Mouse (Mus musculus) kidney, adult 11 months (tissue): ENCODE results near the gene Ppil3.

Experiments
- DNase-seq: peaks from one replicate; pipeline ENCODE4 v3.0.0; 2022

Ppil3 gene

DNA sequence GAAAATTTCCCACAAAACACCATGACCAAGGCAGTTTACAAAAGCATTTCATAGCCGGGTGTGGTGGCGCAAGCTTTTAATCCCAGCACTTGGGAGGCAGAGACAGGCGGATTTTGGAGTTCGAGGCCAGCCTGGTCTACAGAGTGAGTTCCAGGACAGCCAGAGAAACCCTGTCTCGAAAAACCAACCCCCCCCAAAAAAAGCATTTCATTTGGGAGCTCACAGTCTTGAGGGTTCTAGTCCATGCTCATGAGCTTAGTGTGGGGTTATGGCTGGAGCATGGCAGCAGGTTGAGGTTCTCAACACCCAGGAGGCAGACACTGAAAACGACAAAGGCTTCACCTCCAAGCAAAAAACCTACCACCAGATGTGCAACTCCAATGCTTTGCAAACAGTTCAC lies 37.1 kb downstream of the Ppil3 start:
- no peak for DNase-seq

GRCm38 (mm10) chr1:58407321-58407720 lies 38.0 kb downstream of the Ppil3 start:
- no peak for DNase-seq

DNA sequence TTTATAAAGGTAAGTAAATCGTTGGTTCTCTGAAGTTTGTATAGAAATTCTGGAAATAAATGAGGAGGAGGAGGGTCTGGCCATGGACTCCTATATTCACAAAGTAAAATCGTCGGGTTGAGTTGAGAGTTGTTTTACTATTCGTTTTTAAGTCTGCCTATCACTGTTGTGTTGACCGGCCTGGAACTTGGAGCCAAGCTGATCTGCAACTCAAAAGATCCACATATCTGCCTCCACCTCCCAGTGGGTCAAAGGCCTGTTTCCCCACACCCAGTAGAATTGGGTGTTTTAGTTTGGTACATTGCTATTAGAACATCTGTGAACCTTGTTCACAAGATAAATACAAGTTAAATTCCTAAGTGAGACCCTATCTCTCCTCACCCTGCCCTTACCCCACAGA lies 41.5 kb downstream of the Ppil3 start:
- no peak for DNase-seq

DNA sequence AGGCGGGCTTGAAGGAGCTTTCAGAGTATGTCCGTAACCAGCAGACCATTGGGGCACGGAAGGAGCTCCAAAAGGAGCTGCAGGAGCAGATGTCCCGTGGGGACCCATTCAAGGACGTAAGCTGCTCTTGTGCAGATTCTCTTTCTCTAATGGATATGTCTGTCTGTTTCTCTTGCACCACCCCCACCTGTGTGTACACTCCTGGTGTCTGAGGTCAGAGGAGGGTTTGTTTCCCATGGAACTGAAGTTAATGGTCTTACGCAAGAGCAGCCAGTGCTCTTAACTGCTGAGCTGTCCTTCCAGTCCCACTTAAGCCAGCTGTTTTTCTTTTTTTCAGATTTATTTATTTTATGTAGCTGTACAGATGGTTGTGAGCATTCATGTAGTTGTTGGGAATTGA lies 43.9 kb downstream of the Ppil3 start:
- no peak for DNase-seq

DNA sequence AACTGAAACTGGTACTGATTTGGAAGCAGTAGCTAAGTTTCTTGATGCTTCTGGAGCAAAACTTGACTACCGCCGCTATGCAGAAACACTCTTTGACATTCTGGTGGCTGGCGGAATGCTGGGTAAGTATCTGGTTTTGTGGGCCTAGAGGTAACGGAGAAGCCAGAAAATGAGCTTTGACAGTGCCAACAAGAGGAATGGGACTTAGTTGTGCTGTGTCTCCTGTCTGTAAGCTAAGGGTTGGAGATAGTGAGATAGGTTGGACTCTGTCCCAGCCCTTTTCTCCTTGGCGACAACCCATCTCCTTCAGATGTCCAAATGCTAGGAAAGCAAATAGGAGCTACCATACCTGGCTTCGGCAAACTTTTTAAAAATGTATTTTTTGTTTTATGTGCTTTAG lies 47.6 kb downstream of the Ppil3 start:
- no peak for DNase-seq

- DNase-seq: no peak
Observed at GRCm38 (mm10) chr1:58396179-58396578, 49.1 kb downstream of the Ppil3 start.

- DNase-seq: no peak
Observed at GRCm38 (mm10) chr1:58395341-58395740, 49.9 kb downstream of the Ppil3 start.

DNA sequence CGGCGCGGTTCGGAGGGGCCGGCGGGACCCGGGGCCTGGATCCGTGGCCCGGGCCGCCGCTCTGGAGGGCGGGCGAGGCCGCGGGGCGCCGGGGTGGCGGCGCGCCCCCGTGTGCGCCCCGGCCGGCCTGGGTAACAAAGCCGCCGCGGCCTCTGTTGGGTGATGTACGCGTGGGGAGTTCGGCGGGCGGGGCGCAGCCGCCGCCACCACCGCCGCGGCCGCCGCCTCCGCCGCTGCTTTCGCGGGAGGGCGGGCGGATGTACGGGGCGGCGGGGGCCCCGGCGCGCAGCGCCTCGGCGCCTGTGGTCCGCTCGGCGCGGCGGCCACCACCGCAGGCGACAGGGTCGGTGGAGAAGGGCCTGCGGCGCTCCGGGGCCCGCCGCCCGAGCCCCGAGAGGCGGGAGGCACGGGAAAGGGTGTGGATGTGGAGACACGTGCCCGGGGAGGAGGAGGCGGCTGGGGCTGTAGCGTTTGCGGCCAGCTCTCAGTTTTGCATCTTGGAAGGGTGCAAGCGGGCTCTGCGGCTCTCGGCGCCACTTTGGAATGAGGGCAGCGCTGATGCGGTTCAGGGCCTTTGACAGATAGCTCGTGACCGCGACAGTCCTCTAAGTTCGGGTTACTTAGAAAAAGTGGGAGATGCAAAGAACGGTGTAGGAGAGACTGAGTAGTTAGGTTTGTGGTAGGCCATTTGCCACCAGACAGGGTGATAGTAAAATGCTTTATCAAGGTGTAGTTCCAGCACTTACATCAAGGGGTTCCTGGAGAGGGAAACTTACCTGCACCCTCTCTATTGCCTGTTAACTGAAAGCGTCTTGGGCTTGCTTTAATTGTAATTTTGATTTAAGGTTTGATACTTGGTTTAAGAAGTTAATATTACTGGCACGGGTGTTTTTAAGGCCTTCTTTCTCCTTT lies 51.7 kb downstream of the Ppil3 start:
- peak; percentile 51 for DNase-seq

GRCm38 (mm10) chr1:58392652-58393283 lies 52.5 kb downstream of the Ppil3 start, which contains the start of gene Bzw1:
Gene Bzw1, plus strand, starts transcription at chr1:58392898.
- peak; percentile 88 for DNase-seq

GRCm38 (mm10) chr1:58392268-58392651 lies 53.0 kb downstream of the Ppil3 start:
- DNase-seq: no peak

DNA sequence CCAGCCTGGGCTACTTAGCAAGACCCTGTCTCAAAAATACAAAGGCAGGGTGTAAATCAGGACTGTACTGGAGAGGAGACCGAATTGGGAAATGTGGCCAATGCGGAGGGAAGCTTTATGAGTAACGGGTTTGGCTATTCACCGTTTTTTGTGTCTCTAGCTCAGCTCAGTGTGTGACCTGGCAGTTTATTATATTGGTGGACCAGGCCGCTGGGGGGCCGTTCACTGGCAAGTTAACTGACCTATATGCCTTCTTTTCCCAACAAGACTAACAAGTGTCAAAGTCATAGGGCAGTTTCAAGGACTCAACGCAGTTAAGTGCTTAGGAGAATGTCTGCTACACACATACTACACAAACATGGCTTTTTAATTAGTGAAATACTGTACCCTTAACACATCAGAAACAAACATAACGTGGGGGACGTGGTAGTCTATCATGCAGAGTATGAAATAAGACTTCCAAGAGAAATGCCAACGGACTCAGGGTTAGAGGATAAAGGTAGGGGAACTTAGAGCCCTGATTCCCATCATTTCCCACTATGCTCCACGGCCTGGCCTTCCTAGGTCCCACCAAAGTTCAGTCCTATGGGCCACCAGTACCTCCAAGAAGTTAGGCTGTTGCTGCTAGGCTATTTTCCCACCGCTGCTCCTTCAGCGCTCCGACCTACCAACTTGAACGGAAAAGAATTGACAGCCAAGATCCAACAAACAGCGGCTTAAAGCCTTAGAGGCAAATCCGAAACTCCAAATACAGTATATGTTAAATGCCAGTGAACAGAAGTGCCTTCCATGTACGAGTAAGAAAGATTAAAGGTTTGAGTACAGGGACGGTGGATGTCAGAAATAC lies 53.6 kb downstream of the Ppil3 start:
- no peak for DNase-seq

- peak; percentile 54 for DNase-seq
Observed at GRCm38 (mm10) chr1:58382586-58383281, 62.6 kb downstream of the Ppil3 start.
